Mouse (Mus musculus) gonadal fat pad, adult 2 months (tissue): Measurements from ENCODE around the gene Galk2. TPM values are rescaled to one million over a fixed set of nuclear protein-coding genes. Genes with fewer than 3 reads are reported as not detected.

Source experiments
- DNase-seq: peaks from one replicate; pipeline ENCODE4 v3.0.0-alpha.2; 2012; ENCODE audit warnings: low read depth
- polyA plus RNA-seq: library from polyadenylated mRNA; depleted of rRNA; stranded (reverse); fragments of >200 nt; gene quantifications from 2 replicates; pipeline ENCODE4 v1.2.3, GENCODE M21; 2012

The Galk2 gene
- polyA plus RNA-seq, 1 experiment, result 29.7 TPM

DNA sequence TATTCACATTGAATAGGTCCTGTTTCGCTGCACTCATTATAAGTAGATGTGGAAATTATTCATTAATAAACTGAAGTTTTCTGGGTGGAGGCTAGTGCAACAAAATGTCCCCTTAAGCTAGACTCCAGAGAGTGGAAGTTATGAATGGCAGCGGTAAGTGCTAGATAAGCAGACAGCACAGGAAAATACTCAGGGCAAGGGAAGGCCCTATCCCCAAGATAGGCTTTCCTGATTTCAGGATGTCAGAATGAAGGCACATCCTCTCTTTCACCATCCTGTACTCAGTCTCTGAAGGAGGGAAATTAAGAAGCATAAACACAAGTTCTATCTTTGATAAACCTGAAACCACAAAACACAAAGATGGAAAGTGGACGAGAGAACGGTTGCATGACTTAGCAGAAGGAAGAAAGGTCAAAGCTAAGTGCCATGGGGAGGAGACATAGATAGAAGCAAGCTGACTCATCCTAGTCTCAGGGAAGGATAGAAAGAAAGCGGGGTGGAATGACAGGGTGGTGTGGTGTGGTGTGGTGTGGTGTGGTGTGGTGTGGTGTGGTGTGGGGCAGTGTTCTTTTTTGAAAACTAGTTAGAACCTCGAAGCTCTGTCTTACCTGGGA, 42.0 kb downstream of the Galk2 start:
- DNase-seq, result no peak

DNA sequence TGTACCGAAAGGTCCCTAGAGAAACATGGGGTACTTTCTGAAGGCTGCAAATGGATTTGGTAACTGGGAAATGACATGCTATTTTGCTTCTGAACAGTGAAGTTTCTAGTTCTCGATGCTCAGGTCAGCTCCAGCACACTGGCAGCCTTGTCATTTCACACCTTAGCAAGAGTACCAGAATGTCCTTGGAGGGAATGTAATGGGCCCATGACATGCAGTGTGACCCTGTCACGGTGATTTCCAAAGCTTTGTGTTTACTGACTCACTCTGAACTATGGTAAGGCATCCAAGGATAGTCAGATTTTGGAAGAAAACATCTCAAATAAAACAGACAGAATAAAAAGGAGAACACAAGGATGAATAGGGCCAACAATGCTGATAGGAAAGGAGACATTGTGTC, 42.5 kb downstream of the Galk2 start:
- DNase-seq, result no peak

- DNase-seq, result no peak
Observed at GRCm38 (mm10) chr2:125906407-125907066, 47.6 kb downstream of the Galk2 start.

GRCm38 (mm10) chr2:125907580-125908255, 48.8 kb downstream of the Galk2 start:
- DNase-seq, result no peak

DNA sequence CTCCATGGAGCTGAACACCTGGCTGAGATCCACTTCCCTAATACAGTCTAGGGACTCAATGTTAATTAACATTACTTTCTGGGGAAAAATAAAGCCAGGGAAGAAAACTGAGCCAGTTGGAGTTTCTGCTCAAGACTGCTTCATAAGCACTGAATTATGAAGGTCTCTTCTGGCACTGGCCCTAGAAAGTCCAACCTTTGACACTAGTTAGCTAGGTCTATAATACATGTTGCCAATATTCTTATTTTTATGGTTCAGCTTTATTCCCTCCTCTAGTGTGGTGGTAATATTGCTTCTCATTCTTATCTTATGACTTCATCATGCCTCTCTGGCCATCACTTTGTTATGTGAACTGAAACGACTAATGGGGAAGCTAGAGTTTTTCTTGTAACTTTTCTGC, 55.3 kb downstream of the Galk2 start:
- DNase-seq, result no peak

DNA sequence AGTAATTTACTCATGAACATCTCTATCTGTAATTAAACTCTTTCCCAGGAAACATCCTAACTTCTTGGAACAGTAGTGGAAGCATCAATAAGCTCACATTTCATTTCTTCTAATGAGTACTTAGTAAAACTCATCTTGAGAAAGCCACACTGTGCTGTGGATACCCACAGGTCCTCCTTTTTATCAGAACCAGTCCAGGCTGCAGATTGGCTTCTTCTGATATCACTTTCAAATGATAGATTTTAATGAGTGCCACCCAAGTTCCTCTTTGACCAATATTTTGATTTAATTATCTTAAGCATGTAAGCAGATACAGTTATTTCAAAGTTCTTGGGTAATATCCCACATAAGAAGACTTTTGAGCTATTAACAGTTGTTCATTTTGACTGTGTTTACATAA, 55.8 kb downstream of the Galk2 start:
- DNase-seq, result no peak

DNA sequence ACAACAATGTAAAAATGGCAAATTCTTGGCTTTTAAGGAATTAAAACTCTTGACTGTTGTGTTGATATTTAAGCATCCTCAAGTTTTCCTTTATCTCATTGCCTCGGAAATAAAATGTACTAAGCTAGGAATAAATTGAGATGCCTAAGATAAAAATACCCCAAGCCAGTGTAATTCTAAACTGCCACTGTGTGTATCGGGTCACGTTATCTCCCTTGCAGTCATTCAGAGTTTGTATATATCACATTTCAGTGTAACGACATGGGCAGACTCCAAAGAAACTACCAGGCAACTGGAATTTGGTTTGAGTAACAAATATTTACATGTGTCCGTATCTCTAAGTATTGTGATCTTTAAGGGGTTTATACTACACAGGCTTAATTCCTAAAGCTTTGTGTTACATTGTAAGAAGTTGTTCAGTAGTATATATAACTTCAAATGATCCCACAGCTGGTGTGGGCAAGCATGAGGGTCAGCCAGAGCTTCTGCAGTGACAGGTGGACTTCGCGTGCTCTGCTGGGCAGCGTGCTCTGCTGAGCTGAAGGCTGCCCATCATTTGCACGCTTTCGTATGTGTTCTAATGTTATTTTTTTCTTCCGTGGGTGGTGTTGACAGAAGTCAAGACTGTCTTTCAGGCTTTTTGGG, 57.9 kb downstream of the Galk2 start:
- no peak for DNase-seq

DNA sequence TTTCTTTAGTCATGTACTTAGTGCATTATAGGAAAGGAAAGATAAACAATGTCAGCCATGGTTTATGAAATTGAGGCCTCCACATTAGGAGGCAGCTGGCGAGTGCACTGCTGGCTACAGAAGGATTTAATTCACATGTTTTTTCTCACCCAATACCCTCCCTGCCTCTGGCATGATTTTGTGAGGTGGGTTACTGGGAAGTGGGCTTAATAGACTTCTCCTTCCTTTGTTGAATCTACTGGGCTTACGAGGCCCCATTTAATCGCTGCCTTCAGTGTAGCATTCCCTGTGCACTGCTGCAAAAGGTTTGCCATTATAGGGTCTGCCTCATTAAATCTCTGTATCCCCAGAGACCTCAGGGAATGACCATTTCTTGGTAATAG, 58.4 kb downstream of the Galk2 start:
- no peak for DNase-seq

DNA sequence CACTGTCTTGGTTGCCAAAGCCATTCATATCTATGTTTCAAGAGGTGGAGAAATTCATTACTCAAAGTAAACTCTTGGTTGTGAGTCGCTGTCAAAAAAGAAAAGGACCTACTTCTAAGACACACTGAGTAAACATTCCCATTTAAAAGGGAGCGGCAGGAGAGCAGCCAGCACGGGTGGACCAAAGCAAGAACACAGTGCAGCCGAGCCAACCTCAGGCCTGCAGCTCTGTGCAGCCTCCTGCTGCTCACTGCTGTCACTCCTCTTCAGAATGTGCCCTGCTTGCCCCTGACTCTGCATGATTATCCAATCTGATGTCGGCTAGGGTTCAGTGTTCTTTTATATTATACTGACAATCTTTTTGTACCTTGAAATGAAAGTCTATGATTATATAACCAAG, 62.4 kb downstream of the Galk2 start:
- DNase-seq, result no peak

GRCm38 (mm10) chr2:125922149-125922548, 63.2 kb downstream of the Galk2 start:
- DNase-seq, result no peak

- DNase-seq, result no peak
Observed at GRCm38 (mm10) chr2:125922877-125923276, 64.0 kb downstream of the Galk2 start.

GRCm38 (mm10) chr2:125923346-125923745, 64.4 kb downstream of the Galk2 start:
- DNase-seq, result no peak

GRCm38 (mm10) chr2:125924554-125924953, 65.6 kb downstream of the Galk2 start:
- no peak for DNase-seq

DNA sequence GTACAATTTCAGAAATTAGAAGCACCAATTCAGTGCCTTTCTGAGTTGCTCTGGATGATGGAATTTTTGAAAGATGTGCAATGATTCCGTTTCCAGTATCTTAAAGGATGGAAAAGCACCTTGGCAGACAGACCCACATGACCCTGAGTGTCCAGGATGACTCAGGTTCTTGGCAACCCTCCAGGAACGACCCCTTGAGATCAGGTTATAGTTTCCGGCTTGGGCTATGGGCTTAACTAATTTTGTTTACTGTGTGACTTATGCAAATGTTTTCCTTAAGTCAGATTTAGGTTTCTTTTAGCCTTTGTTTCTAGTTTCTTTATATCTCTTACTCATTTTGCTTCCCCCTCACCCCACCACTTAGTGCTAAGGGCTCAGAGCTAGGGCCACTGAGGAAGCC, 66.2 kb downstream of the Galk2 start:
- no peak for DNase-seq

DNA sequence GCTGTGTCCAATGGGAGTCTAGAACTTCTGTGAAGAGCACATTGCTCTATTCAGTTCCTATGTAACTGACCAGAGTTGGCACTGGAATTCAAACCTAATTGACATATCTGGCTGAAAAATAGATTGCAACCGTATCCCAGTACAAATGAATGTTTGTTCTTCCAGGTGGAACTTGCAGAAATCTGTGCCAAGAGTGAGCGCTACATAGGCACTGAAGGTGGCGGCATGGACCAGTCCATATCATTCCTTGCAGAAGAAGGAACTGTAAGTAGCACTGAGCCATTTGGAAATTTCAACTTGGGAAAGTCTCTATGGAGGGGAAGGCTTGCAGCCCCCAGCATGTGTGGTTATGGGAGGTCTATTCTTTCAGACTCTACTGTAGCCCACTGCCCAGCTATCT, 70.5 kb downstream of the Galk2 start:
- DNase-seq, result no peak

DNA sequence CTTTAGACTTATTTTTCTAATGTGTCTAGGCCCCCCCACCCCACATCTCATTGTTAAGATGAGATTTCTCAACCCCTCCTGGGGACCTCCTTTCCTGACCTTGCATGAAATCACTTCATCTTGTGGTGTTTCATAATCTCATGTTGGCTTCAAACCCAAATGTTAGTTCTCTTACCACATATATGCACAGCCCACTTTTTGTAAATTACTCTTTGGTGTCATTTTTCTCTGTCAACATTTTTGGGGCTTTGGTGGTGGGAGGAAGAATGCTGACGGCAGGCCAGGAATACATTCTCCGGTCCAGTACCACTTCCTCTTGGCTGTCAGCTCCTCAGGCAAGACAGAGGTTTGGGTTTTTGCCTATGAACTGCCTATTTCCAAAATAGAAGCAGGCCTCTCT, 71.0 kb downstream of the Galk2 start:
- no peak for DNase-seq

GRCm38 (mm10) chr2:125931193-125931592, 72.3 kb downstream of the Galk2 start:
- no peak for DNase-seq

DNA sequence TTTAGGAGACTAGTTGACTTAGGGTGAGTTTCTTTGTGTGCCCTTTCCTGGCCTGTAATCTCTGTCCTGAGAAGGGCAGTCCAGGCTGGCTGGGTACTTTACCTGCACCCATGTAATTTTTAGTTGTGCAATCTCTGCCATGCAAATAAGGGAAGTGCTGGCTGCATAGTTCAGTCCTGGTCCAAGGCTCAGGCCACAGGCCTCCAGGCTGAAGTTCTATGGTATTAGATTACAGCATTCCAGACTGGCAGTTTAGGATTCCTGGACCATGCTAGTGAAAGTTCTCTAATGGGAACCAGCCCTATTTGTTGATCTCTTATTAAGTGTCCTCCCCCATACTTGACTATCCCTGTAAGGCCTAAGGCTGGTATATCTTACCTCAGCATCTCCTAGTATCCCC, 73.8 kb downstream of the Galk2 start:
- no peak for DNase-seq

DNA sequence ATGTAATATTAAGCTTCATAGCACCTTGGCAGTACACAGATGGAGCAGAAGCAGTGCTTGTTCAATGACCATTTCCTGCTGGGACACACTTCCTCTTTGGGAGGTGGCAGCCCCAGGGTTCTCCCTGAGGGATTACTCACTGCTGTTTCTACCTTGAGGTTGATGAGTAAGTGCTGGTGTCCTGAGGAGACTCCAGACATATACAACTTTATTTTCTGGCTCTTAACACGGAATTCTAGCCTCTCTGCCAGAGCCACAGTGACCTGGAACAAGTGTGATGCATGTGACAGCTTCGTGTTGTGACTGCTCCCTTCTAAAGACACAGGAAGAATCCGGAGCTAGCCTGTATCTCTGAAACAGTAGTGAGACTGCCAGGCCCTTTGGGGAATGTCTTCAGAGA, 75.1 kb downstream of the Galk2 start:
- no peak for DNase-seq

GRCm38 (mm10) chr2:125936396-125936795, 77.5 kb downstream of the Galk2 start:
- DNase-seq, result no peak

GRCm38 (mm10) chr2:125938993-125939642, 80.2 kb downstream of the Galk2 start:
- DNase-seq, result no peak

DNA sequence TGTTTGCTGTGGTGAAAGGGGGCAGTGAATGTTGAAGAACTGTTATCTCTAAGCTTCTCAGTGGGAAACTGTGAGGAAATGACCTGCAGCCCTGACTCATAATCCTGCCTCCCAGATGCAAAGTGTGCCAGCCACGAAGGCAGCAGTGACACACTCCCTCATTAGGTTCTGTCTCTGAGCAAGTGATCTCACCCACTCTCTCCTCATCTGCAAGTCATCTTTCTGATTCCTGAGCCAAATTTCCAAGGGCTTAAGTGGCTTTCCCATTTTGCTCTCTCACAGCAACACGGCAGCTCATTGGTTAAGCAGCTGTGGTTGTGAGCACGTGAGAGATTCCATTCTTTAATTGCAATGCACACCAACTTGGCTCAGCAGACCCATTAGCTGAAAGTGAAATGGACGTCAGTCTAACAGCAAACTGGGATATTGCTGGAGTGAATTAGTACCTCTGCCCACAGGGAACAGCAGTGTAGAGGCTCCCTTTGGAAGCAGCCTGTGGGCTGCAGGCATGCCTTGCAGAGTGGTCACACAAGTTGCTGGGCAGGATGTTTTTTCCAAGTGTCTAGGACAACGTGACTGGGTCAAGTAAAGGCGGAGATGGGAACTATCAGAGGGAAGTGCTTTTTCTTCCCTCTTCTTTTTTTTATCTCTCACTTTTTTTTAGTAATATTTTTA, 82.3 kb downstream of the Galk2 start:
- no peak for DNase-seq
